Mouse (Mus musculus) kidney, adult 2 months (tissue): ENCODE data around the gene Polr2c. TPM values are rescaled to one million over a fixed set of nuclear protein-coding genes. Genes with fewer than 3 reads are reported as not detected.

Source experiments
- DNase-seq: peaks from one replicate; pipeline ENCODE4 v3.0.0; 2021
- H3K27ac ChIP-seq: fragments of 200-500 bp; 2 replicates; pipeline ENCODE4 v1.5.1; 2012; ENCODE audit warnings: low read depth, low read length, control low read depth, inconsistent platforms; ENCODE audit not compliant: insufficient read depth
- H3K27me3 ChIP-seq: fragments of 200-500 bp; replicated peaks from 2 replicates; pipeline ENCODE4 v1.6.1; 2012; ENCODE audit warnings: mild to moderate bottlenecking, moderate library complexity, low read length, inconsistent platforms; ENCODE audit not compliant: control insufficient read depth, insufficient read depth
- H3K36me3 ChIP-seq: fragments of 200-500 bp; 2 replicates; pipeline ENCODE4 v1.6.1; 2012; ENCODE audit warnings: mild to moderate bottlenecking, moderate library complexity, low read length, inconsistent platforms; ENCODE audit not compliant: control insufficient read depth, insufficient read depth
- H3K4me1 ChIP-seq: fragments of 200-500 bp; 2 replicates; pipeline ENCODE4 v1.6.1; 2011; ENCODE audit warnings: low read length; ENCODE audit not compliant: control insufficient read depth, insufficient read depth
- H3K4me3 ChIP-seq: fragments of 200-500 bp; 2 replicates; pipeline ENCODE4 v1.5.1; 2011; ENCODE audit warnings: mild to moderate bottlenecking, low read depth, low read length, control low read depth; ENCODE audit not compliant: insufficient read depth
- CTCF ChIP-seq: fragments of 200-500 bp; conservative IDR thresholded peaks from 2 replicates; pipeline ENCODE4 v1.5.1; 2011; ENCODE audit warnings: low read depth, mild to moderate bottlenecking, control low read depth, low read length, moderate library complexity, mixed read lengths; ENCODE audit not compliant: insufficient read depth, insufficient read length
- POLR2A ChIP-seq: fragments of 200-500 bp; IDR thresholded peaks from one replicate; pipeline ENCODE4 v1.6.1; 2011; ENCODE audit warnings: low read depth, low read length, control low read depth
- WGBS: fragments of 180-500 bp; shearing (Covaris S2); methylation state at CpG from one replicate; pipeline ENCODE4 v1.1.7; 2018; 5-methylcytosine and 5-hydroxymethylcytosine counted together
- polyA plus RNA-seq: library from polyadenylated mRNA; depleted of rRNA; stranded (reverse); fragments of >200 nt; gene quantifications from 2 replicates; pipeline ENCODE4 v1.2.3, GENCODE M21; 2012; rRNA removed

Gene Polr2c
- 107 and 112 TPM in 2 replicates for polyA plus RNA-seq

DNA sequence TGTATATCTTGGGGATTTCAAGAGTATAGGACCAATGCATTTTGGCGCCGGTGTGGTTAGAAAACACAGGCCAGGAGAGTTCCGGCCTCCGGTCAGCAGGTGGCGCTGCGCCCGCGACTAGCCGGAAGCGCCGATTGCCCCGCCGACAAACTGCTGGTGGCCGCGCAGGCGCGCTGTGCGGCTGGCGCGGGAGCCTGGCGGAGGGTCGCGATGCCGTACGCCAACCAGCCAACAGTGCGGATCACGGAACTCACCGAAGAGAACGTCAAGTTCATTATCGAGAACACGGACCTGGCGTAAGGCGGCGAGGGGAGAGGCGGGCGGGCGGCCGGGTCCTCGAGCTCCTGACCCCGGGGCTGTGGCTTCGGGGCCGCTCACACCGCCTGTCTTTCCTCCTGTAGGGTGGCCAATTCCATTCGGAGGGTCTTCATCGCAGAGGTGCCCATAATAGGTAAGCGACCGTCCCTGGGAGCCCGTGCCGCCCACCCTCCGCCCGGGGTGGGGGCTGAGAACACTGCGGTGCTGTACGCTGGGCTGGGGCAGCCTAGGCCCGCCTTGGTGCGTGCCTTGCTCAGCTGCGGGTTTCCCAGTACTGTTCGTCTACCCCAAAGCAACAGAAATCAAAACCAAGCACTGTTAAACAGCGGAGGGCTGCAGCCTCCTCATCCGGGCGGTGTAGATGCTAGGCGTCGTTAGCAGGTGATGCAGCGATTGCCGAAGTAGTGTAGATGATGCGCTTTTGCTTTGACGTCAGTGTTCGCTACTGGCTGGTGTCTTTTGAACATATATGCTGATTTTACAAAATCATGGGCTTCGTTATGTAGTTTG is at the start of gene Polr2c:
Gene Polr2c, plus strand, starts transcription at position 105 of the 828 bp plus-strand sequence.
- WGBS: 1% methylated on average over 66 of the region's 68 CpGs
- H3K27ac ChIP-seq: peak within 1 kb of the TSS; percentile 62; the same call in 1 of the 2 replicates
- TF ChIP-seq CTCF (peak; percentile 77), POLR2A (no peak)
- DNase-seq: peak; percentile 93
- H3K4me3 ChIP-seq: peak within 1 kb of the TSS; percentile 70
- H3K27me3 ChIP-seq: no peaks in the 10 kb centered on the region
- peaks cover 4% of the 10 kb centered on the region; the same call in 1 of the 2 replicates for H3K4me1 ChIP-seq
- peaks cover 1% of the 10 kb centered on the region; the same call in 1 of the 2 replicates for H3K36me3 ChIP-seq

DNA sequence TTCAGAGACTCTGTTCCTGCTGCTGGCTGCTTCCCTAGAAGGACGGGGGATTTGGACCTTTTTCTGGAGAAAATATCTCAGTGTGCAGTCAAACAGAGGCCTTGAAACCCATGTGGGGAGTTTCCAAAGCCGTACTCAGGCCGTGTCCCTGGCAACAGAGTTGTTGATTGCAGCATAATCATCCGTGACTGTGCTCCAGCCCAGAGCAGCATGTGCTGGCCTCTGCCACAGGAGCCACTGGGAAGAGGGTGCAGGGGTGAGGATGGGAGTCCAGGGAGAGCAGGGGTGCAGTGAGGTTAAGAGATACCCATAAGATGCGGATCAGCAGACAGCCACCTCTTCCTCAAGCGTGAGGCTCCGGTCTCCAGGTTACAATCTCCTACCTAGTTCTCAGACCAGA is 49.7 kb upstream of the Polr2c start:
- TF ChIP-seq CTCF (no peak), POLR2A (no peak)
- no peaks in the 10 kb centered on the region for H3K27me3 ChIP-seq
- no peak overlapping the region for H3K4me3 ChIP-seq
- WGBS: 47% methylated on average over 7 of the region's 7 CpGs
- DNase-seq: peak; percentile 48
- H3K4me1 ChIP-seq: 0 out of 2 replicates have a peak, but pooled peaks cover under 1% of the 10 kb centered on the region
- H3K36me3 ChIP-seq: no peaks in the 10 kb centered on the region
- H3K27ac ChIP-seq: no peak overlapping the region

DNA sequence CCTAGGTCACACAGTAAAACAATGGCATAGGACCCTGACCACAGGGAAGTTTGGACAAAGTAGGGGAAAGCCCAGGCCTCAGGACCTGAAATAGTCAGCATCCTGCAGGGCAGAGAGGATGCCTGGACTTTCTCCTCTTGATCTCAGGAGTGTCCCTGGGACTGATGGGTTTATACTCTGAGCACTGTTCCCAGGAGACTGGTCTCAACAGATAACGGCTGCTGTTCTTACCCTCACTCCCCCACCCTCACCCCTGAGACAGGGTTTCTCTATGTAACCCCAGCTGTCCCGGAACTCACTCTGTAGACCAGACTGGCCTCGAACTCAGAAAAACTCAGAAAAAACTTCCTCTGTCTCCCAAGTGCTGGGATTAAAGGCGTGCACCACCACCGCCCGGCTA is 48.9 kb upstream of the Polr2c start:
- no peak overlapping the region for H3K4me3 ChIP-seq
- no peak overlapping the region for H3K27ac ChIP-seq
- 0 out of 2 replicates have a peak, but pooled peaks cover 2% of the 10 kb centered on the region for H3K4me1 ChIP-seq
- TF ChIP-seq POLR2A (no peak), CTCF (no peak)
- DNase-seq: no peak
- WGBS: 92% methylated on average over 6 of the region's 6 CpGs
- no peaks in the 10 kb centered on the region for H3K36me3 ChIP-seq
- H3K27me3 ChIP-seq: no peaks in the 10 kb centered on the region

DNA sequence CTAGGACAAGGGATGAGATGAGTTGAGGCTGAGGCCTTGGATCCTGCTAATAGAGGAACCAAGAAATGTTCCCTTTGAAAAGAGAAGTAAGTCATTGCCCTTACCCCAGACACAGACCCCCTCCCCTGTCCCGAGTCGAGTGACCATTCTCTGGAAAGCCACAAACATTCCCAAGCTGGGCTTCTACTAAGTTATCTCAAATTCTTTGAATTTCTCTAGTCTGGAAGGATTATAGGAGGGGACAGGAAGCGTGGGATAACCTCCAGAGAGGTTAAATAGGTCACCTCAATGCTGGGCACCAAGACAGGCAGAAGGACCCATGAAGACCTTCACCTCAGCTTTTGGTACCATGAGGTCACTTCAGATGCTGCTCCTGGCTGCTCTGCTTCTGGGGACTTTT is 47.1 kb upstream of the Polr2c start, which contains the start of gene Ccl17:
Gene Ccl17, plus strand, starts transcription at position 301 of the 400 bp plus-strand sequence.
- TF ChIP-seq CTCF: no peak
- 71% methylated on average over 3 of the region's 3 CpGs for WGBS
- no peak within 1 kb of the TSS for H3K4me3 ChIP-seq

DNA sequence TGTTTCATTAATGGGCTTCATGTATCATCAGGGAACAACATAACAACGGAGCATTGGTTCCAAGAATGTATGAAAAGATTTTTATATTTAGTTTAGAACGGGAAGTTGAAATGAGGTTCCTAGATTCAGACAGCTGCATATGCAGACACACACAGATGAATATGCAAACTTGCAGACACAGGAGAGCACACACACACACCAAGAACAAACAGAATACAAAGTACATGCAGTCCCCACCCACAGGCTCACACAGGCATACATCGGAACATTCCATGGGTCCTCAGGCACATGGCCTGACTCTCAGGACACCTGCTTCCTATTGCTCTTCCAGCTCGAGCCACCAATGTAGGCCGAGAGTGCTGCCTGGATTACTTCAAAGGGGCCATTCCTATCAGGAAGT is 46.4 kb upstream of the Polr2c start:
- H3K4me1 ChIP-seq: 0 out of 2 replicates have a peak, but pooled peaks cover 2% of the 10 kb centered on the region

More for the DNA sequence above, 47.1 kb upstream of the Polr2c start, which contains the start of gene Ccl17:
- Histone ChIP-seq H3K4me1 (0 out of 2 replicates have a peak, but pooled peaks cover 2% of the 10 kb centered on the region), H3K27ac (no peak within 1 kb of the TSS), H3K36me3 (no peaks in the 10 kb centered on the region), H3K27me3 (no peaks in the 10 kb centered on the region)
- no peak for DNase-seq

DNA sequence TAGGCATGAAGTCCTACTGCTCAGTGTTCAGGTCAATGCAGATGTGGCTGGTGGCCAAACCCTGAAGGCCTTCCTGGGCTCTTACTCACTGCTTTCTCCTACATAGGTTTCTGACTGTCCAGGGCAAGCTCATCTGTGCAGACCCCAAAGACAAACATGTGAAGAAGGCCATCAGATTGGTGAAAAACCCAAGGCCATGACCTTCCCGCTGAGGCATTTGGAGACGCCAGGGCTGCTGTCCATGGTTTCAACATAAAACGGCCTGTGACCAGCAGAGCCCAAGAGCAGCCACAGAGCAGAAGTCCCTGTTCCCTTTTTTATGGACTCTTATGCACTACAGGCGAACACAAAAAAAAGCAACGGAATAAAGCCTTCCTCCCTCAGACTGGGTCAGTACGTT is 45.6 kb upstream of the Polr2c start:
- H3K27me3 ChIP-seq: no peaks in the 10 kb centered on the region
- no peaks in the 10 kb centered on the region for H3K36me3 ChIP-seq
- no peak overlapping the region for H3K4me3 ChIP-seq
- DNase-seq: no peak
- 81% methylated on average over 6 of the region's 6 CpGs for WGBS
- 0 out of 2 replicates have a peak, but pooled peaks cover 2% of the 10 kb centered on the region for H3K4me1 ChIP-seq
- H3K27ac ChIP-seq: no peak overlapping the region
- TF ChIP-seq POLR2A: no peak
- TF ChIP-seq CTCF: no peak

More for the DNA sequence above, 46.4 kb upstream of the Polr2c start:
- 84% methylated on average over 5 of the region's 5 CpGs for WGBS
- Histone ChIP-seq H3K4me3 (no peak overlapping the region), H3K36me3 (no peaks in the 10 kb centered on the region), H3K27ac (no peak overlapping the region), H3K27me3 (no peaks in the 10 kb centered on the region)
- DNase-seq: no peak
- TF ChIP-seq CTCF: no peak
- no peak for TF ChIP-seq POLR2A

DNA sequence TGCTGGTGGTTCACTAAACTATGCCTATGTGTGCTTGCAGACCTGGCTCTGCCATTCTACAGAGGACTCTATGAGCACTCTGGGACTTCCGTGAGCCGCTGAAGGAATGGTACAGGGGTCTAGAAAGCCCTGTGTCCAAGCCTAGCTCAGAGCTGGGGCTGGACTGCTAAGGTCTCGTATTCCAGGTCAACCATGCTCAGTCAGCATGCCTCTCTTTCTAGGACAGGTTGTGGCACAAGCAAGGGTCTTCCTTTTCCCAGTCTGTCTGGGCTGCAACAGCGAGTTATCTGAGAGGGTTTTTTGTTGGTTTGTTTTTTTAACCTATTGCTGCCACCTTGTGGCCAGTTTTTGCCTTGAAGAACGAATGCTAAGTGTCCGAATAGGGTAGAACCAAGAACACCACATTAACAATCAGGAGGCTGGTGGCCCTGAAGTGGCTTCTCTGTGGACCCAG is 44.6 kb upstream of the Polr2c start:
- 34% methylated on average over 6 of the region's 6 CpGs for WGBS
- Histone ChIP-seq H3K4me3 (no peak overlapping the region), H3K4me1 (0 out of 2 replicates have a peak, but pooled peaks cover 2% of the 10 kb centered on the region), H3K36me3 (no peaks in the 10 kb centered on the region), H3K27me3 (no peaks in the 10 kb centered on the region), H3K27ac (no peak overlapping the region)
- no peak for TF ChIP-seq POLR2A
- TF ChIP-seq CTCF: peak; percentile 47
- peak; percentile 92 for DNase-seq
